Mouse (Mus musculus): ENCODE data around the gene Mical3. TPM values are rescaled to one million over a fixed set of nuclear protein-coding genes. Genes with fewer than 3 reads are reported as not detected.

Mical3 gene
- polyA plus RNA-seq, 1 experiment from 2014 or later = 28.2 TPM

DNA sequence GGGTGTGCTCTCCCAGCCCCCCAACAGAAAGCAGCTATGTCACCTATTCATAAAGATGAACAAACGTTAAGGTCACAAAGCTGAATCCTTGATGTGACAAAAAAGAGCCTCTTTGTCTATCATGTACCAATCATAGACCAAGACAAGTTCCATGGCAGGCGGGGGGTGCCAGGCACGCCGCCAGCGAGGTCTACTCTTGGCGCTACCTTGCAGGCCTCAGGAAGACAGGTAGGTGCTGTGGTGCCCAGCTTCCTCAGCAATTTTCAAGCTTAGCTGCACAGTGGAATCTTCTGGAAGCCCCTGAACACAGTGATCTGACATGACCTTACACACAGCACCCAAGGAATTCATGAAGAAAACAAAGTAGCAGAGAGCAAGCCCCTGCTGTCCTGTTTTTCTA lies 224.3 kb downstream of the Mical3 start:
- WGBS = 89% methylated on average over 6 of the region's 6 CpGs
- Histone ChIP-seq H3K9me3 (no peaks in the 10 kb centered on the region), H3K4me2 (no peak overlapping the region), H3K4me3 (no peak overlapping the region), H3K27ac (replicated peaks) (no peak overlapping the region), H3K36me3 (no peaks in the 10 kb centered on the region), H3K9ac (no peak overlapping the region), H3K4me1 (peaks cover 5% of the 10 kb centered on the region), H3K27me3 (replicated peaks) (no peaks in the 10 kb centered on the region)
- ATAC-seq (ENCODE audit: extremely low read depth, insufficient number of reproducible peaks, low FRiP score, low TSS enrichment) = no peak

DNA sequence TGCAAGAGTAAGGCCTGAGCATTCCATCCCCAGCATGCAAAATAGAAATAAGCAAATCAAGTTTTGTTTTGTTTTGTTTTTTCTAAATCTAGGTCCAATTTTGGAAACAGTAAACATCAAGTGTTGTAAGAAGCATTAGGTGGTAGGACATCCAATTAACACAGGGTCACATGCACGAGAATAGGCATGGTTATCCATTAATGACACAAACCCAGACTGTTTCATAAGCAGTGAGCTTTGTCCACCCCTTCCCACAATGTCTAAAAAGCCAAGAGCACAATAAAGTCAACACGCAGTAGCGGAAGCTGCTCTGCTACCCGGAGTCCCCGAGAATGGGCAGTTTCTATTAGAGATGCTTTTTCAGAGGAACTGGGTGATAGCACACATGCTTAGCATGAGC lies 225.7 kb downstream of the Mical3 start:
- H3K4me2 ChIP-seq = no peak overlapping the region
- 86% methylated on average over 5 of the region's 5 CpGs for WGBS
- no peaks in the 10 kb centered on the region for H3K27me3 ChIP-seq (replicated peaks)
- H3K4me3 ChIP-seq = no peak overlapping the region
- H3K36me3 ChIP-seq = no peaks in the 10 kb centered on the region
- ATAC-seq (ENCODE audit: extremely low read depth, insufficient number of reproducible peaks, low FRiP score, low TSS enrichment) = no peak
- no peaks in the 10 kb centered on the region for H3K9me3 ChIP-seq
- no peaks in the 10 kb centered on the region; the same call in 1 of the 2 replicates for H3K4me1 ChIP-seq
- H3K27ac ChIP-seq (replicated peaks) = no peak overlapping the region
- no peak overlapping the region for H3K9ac ChIP-seq

DNA sequence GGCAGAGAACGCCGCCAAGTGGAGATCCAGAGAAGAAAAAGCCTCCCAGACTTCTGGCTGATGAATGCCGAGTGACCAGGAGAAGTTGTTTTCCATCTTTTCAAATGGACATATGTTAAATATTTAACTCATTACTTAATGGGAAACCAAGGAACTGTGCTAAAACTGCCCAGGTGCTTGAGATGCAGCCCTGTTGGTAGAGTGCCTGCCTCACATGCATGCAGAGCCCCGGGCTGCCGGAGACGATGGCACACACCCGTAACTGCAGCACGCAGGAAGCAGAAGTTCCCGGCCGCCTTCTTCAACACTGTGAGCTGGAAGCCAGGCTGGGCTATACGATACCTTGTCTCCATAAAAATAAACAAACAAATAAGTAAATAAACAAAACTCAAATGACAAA lies 226.8 kb downstream of the Mical3 start:
- no peaks in the 10 kb centered on the region; the same call in 1 of the 2 replicates for H3K4me1 ChIP-seq
- H3K9ac ChIP-seq = no peak overlapping the region
- no peaks in the 10 kb centered on the region for H3K36me3 ChIP-seq
- H3K4me2 ChIP-seq = no peak overlapping the region
- H3K4me3 ChIP-seq = no peak overlapping the region
- H3K27me3 ChIP-seq (replicated peaks) = no peaks in the 10 kb centered on the region
- 81% methylated on average over 11 of the region's 11 CpGs for whole genome bisulfite sequencing
- no peaks in the 10 kb centered on the region for H3K9me3 ChIP-seq
- no peak overlapping the region for H3K27ac ChIP-seq (replicated peaks)
- no peak for ATAC-seq (ENCODE audit: extremely low read depth, insufficient number of reproducible peaks, low FRiP score, low TSS enrichment)

DNA sequence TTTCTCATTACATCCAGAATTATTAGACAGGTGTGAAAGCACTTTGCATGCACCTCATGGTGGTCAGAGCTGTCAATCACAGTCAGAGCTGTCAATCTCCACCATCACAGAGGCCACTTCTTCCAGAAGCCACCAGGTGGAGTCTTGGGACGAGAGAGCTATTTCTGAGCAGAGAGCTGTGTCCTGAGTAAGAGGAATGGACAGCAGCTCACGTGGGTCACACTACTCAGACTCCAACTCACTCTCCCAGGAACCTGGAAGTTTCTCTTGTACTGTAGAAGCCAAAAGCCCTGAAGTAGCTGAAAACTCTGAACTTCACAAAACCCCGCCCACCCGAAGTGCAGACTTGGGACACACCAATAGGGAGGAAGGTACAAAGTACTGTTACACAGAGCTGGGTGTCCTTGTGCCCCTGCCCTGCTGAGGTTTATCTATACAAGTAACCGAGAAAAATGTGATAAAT lies 227.3 kb downstream of the Mical3 start:
- no peak for ATAC-seq (ENCODE audit: extremely low read depth, insufficient number of reproducible peaks, low FRiP score, low TSS enrichment)
- 35% methylated on average over 5 of the region's 5 CpGs for WGBS
- Histone ChIP-seq H3K9ac (no peak overlapping the region), H3K4me3 (no peak overlapping the region), H3K36me3 (no peaks in the 10 kb centered on the region), H3K27ac (replicated peaks) (no peak overlapping the region), H3K4me2 (no peak overlapping the region), H3K27me3 (replicated peaks) (no peaks in the 10 kb centered on the region), H3K9me3 (no peaks in the 10 kb centered on the region), H3K4me1 (no peaks in the 10 kb centered on the region; the same call in 1 of the 2 replicates)

DNA sequence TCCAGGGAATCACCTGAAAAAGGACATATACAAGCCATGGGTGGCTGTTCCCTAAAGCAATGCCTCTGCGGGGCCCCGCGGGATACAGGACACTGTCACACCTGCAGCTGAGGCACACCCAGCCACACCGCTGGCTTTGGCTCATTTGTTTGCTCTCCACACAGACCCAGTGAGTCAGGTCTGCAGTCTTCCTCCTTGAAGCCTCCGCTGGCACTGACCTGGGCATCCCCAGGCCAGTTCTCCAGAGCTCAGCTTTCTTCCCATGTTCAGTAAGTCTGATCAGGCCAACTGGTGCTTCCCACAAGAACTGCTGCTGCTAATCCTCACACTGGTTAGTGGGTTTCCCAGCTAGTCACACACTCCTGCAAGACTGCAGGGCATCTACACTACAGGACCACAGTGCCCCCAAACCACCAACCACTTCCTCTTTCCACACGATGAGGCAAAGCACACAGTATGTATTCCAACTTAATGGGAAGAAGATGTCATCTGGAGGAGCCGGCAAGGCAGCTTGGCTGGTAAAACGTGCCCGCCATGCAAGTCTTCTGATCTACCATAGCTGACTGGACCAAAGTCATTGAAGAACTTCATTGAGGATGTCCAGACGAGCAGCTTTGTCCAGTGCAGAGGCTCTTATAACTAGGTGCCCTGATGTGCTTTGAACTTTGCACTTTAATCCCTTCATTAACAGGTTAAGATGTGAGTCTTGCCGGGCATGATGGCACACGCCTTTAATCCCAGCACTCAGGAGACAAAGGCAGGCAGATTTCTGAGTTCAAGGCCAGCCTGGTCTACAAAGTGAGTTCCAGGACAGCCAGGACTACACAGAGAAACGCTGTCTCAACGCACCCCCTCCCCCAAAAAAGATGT lies 228.8 kb downstream of the Mical3 start:
- no peak for ATAC-seq (ENCODE audit: extremely low read depth, insufficient number of reproducible peaks, low FRiP score, low TSS enrichment)
- no peak overlapping the region for H3K4me3 ChIP-seq
- H3K27me3 ChIP-seq (replicated peaks) = no peaks in the 10 kb centered on the region
- H3K9ac ChIP-seq = no peak overlapping the region
- no peaks in the 10 kb centered on the region for H3K9me3 ChIP-seq
- H3K4me1 ChIP-seq = no peaks in the 10 kb centered on the region; the same call in 1 of the 2 replicates
- no peaks in the 10 kb centered on the region for H3K36me3 ChIP-seq
- no peak overlapping the region for H3K4me2 ChIP-seq
- WGBS = 88% methylated on average over 14 of the region's 14 CpGs
- no peak overlapping the region for H3K27ac ChIP-seq (replicated peaks)

DNA sequence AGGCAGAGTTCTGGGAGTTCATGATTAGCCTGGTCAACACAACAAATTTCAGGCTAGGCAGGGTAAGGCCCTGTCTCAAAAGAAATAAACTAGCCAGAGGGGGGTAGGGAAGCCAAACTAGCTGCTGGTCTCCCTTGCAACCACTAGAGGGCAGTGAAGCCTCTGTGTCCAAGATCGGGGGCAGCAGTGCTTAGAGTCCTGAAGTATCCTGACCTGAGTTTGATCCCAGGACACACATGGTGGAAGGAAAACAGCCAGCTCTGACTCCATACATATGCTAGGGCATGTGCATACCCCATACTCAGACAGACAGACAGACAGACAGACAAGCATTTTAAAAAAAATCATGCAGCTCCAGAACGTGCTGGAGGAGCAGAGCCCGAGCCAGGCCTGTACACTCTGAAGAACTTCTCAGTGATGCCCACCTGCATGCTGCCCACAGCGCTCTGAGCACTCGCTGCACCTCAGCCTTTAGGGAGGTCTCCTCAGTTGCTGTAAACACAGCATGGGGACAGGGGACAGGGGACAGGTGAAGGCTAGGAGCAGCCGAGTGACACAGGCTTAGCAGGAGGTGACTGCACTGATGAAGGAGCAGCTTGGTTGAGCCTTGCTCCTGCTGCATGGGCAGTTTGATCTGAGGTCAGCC lies 232.5 kb downstream of the Mical3 start:
- Histone ChIP-seq H3K27ac (replicated peaks) (no peak overlapping the region), H3K4me1 (peaks cover 8% of the 10 kb centered on the region), H3K9me3 (no peaks in the 10 kb centered on the region), H3K36me3 (peaks cover 19% of the 10 kb centered on the region), H3K9ac (no peak overlapping the region), H3K4me2 (no peak overlapping the region), H3K4me3 (no peak overlapping the region), H3K27me3 (replicated peaks) (no peaks in the 10 kb centered on the region)
- 0 out of 2 replicates have a peak, but pooled peaks have one; percentile 17 for ATAC-seq (ENCODE audit: extremely low read depth, insufficient number of reproducible peaks, low FRiP score, low TSS enrichment)
- 68% methylated on average over 6 of the region's 6 CpGs for WGBS

DNA sequence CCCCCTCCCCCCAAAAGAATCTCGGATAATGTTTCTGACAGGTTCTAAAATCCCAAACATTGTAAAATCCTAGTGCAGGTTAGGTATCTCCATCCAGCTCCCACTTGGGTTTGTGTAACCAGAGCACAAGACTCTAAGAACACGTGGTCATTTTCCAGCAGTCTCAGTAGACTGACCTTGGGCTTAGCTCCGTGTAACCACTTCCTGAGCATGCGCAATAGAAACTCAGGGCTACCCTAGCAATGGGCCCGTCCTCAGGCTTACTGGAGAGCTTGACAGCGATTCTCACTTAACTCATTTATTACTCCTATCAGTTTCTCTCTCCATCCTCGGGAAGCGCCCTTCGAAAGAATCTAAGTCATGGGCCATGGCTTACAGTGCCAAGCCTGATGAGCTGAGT lies 236.3 kb downstream of the Mical3 start:
- no peaks in the 10 kb centered on the region for H3K27me3 ChIP-seq (replicated peaks)
- H3K9me3 ChIP-seq = no peaks in the 10 kb centered on the region
- H3K36me3 ChIP-seq = peaks cover 46% of the 10 kb centered on the region
- H3K4me1 ChIP-seq = peaks cover 23% of the 10 kb centered on the region
- no peak overlapping the region for H3K4me2 ChIP-seq
- no peak overlapping the region for H3K4me3 ChIP-seq
- no peak overlapping the region for H3K9ac ChIP-seq
- no peak overlapping the region for H3K27ac ChIP-seq (replicated peaks)
- WGBS = 83% methylated on average over 9 of the region's 9 CpGs
- ATAC-seq (ENCODE audit: extremely low read depth, insufficient number of reproducible peaks, low FRiP score, low TSS enrichment) = no peak

DNA sequence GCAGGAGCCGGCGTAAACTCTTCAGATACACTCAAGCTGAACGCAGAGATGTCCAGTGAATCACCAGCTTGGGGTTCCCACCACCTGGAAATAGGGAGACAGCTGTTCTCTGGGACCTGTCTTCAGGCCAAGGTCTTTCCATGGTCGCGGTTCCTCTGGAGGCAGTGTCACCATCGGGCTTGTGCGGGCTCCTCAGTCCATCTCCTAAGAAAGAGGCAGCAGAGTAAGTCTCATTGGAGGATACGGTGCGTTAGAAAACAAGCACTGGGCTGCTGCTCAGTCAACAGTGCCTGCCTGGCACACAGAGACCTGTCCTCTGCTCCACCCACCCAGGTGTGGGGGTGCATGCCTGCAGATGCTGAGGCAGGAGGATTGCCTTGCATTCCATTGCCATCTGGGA lies 236.7 kb downstream of the Mical3 start:
- H3K36me3 ChIP-seq = peaks cover 50% of the 10 kb centered on the region
- no peak overlapping the region for H3K4me3 ChIP-seq
- 91% methylated on average over 9 of the region's 9 CpGs for WGBS
- H3K4me2 ChIP-seq = no peak overlapping the region
- H3K4me1 ChIP-seq = peaks cover 23% of the 10 kb centered on the region
- no peaks in the 10 kb centered on the region for H3K9me3 ChIP-seq
- no peak overlapping the region for H3K27ac ChIP-seq (replicated peaks)
- ATAC-seq (ENCODE audit: extremely low read depth, insufficient number of reproducible peaks, low FRiP score, low TSS enrichment) = no peak
- no peak overlapping the region for H3K9ac ChIP-seq
- H3K27me3 ChIP-seq (replicated peaks) = no peaks in the 10 kb centered on the region

DNA sequence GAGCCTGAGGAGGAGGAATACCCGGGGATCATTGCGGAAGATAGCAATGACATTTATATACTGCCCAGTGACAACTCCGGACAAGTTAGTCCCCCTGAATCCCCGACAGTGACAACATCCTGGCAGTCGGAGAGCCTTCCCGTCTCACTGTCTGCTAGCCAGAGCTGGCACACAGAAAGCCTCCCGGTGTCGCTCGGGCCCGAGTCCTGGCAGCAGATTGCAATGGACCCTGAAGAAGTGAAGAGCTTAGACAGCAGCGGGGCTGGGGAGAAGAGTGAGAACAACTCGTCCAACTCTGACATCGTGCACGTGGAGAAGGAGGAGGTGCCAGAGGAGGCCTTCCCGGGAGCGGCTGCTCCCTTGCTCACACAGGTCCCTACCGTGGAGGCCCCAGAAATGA lies 244.1 kb downstream of the Mical3 start:
- H3K4me3 ChIP-seq = no peak overlapping the region
- no peak overlapping the region for H3K27ac ChIP-seq (replicated peaks)
- no peak for ATAC-seq (ENCODE audit: extremely low read depth, insufficient number of reproducible peaks, low FRiP score, low TSS enrichment)
- H3K4me1 ChIP-seq = peaks cover 8% of the 10 kb centered on the region
- H3K27me3 ChIP-seq (replicated peaks) = no peaks in the 10 kb centered on the region
- H3K4me2 ChIP-seq = no peak overlapping the region
- 85% methylated on average over 17 of the region's 17 CpGs for WGBS
- H3K9me3 ChIP-seq = no peaks in the 10 kb centered on the region
- H3K9ac ChIP-seq = no peak overlapping the region
- peaks cover 81% of the 10 kb centered on the region for H3K36me3 ChIP-seq

DNA sequence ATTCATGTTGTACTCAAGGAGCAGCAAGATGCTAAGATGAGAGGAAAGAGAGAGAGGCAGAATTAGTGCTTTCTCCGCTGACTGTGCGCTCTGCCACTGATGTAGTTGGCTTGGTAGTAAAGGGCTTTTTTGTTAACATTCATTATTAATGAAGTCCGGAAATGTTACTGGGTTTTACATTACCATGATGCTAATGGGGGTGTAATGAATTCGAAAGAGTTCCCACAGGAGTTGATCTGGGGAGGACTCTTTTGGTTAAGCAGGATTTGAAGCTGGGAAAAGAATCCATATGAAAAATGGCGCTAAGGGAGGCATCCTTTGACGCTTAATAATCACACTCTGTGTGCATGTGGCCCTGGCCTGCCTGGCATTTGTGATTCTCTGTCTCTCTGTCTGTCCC lies 246.4 kb downstream of the Mical3 start:
- Histone ChIP-seq H3K4me1 (peaks cover 5% of the 10 kb centered on the region), H3K36me3 (peaks cover 87% of the 10 kb centered on the region), H3K4me3 (no peak overlapping the region), H3K27ac (replicated peaks) (no peak overlapping the region), H3K9me3 (no peaks in the 10 kb centered on the region), H3K4me2 (no peak overlapping the region), H3K27me3 (replicated peaks) (no peaks in the 10 kb centered on the region), H3K9ac (no peak overlapping the region)
- whole genome bisulfite sequencing = 90% methylated on average over 6 of the region's 6 CpGs
- ATAC-seq (ENCODE audit: extremely low read depth, insufficient number of reproducible peaks, low FRiP score, low TSS enrichment) = no peak
